Mouse (Mus musculus) liver, adult 2 months (tissue): ENCODE data around the gene Zbtb20. TPM values are rescaled to one million over a fixed set of nuclear protein-coding genes. Genes with fewer than 3 reads are reported as not detected.

Experiments used
- DNase-seq: peaks from one replicate; pipeline ENCODE4 v3.0.0-alpha.2; 2011; ENCODE audit warnings: low read depth, low spot score; ENCODE audit errors: extremely low read depth
- H3K27ac ChIP-seq: fragments of 200-500 bp; replicated peaks from 2 replicates; pipeline ENCODE4 v1.5.1; 2012; ENCODE audit warnings: low read depth, mild to moderate bottlenecking, control low read depth, inconsistent platforms, low read length; ENCODE audit not compliant: insufficient read depth
- H3K27me3 ChIP-seq: fragments of 200-500 bp; 2 replicates; pipeline ENCODE4 v1.6.1; 2012; ENCODE audit warnings: mild to moderate bottlenecking, moderate library complexity, low read length, inconsistent platforms; ENCODE audit not compliant: control insufficient read depth, insufficient read depth
- H3K36me3 ChIP-seq: fragments of 200-500 bp; 2 replicates; pipeline ENCODE4 v1.6.1; 2012; ENCODE audit warnings: low read length, inconsistent platforms; ENCODE audit not compliant: control insufficient read depth, insufficient read depth
- H3K4me1 ChIP-seq: fragments of 200-500 bp; 2 replicates; pipeline ENCODE4 v1.6.1; 2011; ENCODE audit warnings: low read length; ENCODE audit not compliant: control insufficient read depth, insufficient read depth
- H3K4me3 ChIP-seq: fragments of 200-500 bp; 2 replicates; pipeline ENCODE4 v1.5.1; 2011; ENCODE audit warnings: low read depth, mild to moderate bottlenecking, control low read depth, low read length, moderate library complexity; ENCODE audit not compliant: insufficient read depth
- H3K79me2 ChIP-seq: fragments of 200-500 bp; 2 replicates; pipeline ENCODE4 v1.6.1; 2012; ENCODE audit warnings: inconsistent platforms, mild to moderate bottlenecking, low read length, moderate library complexity; ENCODE audit not compliant: control insufficient read depth, insufficient read depth
- H3K9ac ChIP-seq: fragments of 200-500 bp; 2 replicates; pipeline ENCODE4 v1.6.1; 2012; ENCODE audit warnings: low read depth, mild to moderate bottlenecking, control low read depth, inconsistent platforms, low read length
- CTCF ChIP-seq: fragments of 200-500 bp; IDR thresholded peaks from 2 replicates; pipeline ENCODE4 v1.5.1; 2011; ENCODE audit warnings: low read depth, low read length, control low read depth
- POLR2A ChIP-seq: fragments of 200-500 bp; IDR thresholded peaks from 2 replicates; pipeline ENCODE4 v1.6.1; 2011; ENCODE audit warnings: low read length, control low read depth; ENCODE audit not compliant: insufficient read depth; ENCODE audit errors: extremely low read depth
- WGBS: fragments of 180-500 bp; shearing (Covaris S2); methylation state at CpG from one replicate; pipeline ENCODE4 v1.1.7; 2018; 5-methylcytosine and 5-hydroxymethylcytosine counted together
- polyA plus RNA-seq: library from polyadenylated mRNA; depleted of rRNA; stranded (reverse); fragments of >200 nt; gene quantifications from 2 replicates; pipeline ENCODE4 v1.2.3, GENCODE M21; 2012
- total RNA-seq: library from RNA; depleted of rRNA; stranded (reverse); fragments of >200 nt; gene quantifications from 2 replicates; pipeline ENCODE4 v1.2.3, GENCODE M21; 2014

Zbtb20 gene
- total and polyA plus RNA-seq, 2 experiments = 17.8 to 52.6 TPM

DNA sequence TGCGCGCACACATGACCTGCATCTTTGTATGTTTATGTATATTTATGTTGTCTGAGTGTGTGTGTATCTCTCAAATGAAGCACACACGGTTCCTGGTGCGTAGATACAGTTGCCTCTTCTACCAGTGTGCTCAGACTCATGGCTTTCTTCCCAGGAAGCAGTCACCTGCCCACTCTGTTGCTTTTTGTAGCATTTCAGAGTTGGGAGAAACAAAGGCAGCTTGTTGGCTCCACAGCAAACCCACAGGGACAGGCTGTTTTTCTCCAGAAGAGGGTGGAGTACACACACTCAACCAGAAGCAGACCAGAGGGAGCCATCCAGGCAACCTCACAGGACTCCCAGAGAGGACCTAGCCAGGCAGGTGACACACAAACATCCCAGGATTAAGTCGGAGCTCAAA, 750.3 kb downstream of the Zbtb20 start:
- Histone ChIP-seq H3K79me2 (no peaks in the 10 kb centered on the region), H3K27me3 (no peaks in the 10 kb centered on the region), H3K9ac (no peak overlapping the region), H3K4me3 (no peak overlapping the region), H3K4me1 (no peaks in the 10 kb centered on the region), H3K36me3 (peaks cover 55% of the 10 kb centered on the region), H3K27ac (no peak overlapping the region)
- TF ChIP-seq POLR2A (no peak), CTCF (no peak)
- 91% methylated on average over 5 of the region's 5 CpGs for WGBS
- DNase-seq = no peak

DNA sequence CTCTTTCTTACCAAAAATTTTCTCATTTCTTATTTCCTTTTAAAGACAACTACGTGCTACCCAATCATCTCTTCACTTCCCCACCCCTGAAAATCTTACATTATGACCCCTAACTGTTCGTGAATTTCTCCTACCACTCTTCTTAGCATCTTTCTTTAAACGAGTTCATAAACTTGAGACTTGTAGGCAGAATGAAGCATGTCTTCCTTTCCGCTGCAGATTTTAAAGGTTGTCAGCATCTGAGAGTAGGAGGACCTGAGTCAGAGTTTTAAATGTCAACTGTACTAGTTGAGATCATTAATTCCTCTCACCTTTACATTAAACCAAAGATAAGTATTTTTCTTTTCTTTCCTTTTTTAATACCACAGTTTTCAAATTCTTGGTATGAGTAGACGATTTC, 753.0 kb downstream of the Zbtb20 start:
- DNase-seq = no peak
- Histone ChIP-seq H3K27ac (no peak overlapping the region), H3K9ac (no peak overlapping the region), H3K4me1 (no peaks in the 10 kb centered on the region), H3K79me2 (no peaks in the 10 kb centered on the region), H3K4me3 (no peak overlapping the region), H3K27me3 (no peaks in the 10 kb centered on the region), H3K36me3 (peaks cover 66% of the 10 kb centered on the region)
- TF ChIP-seq CTCF (no peak), POLR2A (no peak)
- 79% methylated on average over 5 of the region's 5 CpGs for WGBS

DNA sequence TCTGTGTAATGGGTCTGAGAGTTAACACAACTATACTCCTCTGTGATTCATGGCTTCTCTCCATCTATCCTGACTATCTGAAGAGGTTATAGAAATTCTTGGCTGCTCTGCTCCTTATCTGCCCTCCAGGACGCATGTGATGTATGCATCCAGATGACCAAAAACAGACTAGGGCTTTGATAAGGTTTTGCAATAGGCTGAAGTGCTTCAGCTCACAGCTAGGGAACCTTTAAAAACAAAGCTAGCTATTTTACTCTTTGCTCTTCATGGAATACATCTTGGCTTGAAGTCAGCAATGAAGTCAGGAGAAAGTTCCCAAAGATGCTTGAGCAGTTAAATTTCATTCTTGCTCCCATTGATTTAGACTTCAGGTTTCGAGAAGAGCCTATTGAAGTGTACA, 756.1 kb downstream of the Zbtb20 start:
- 94% methylated on average over 2 of the region's 2 CpGs for WGBS
- no peak overlapping the region for H3K27ac ChIP-seq
- no peak overlapping the region for H3K4me3 ChIP-seq
- no peak overlapping the region for H3K9ac ChIP-seq
- H3K27me3 ChIP-seq = no peaks in the 10 kb centered on the region
- DNase-seq = no peak
- H3K36me3 ChIP-seq = peaks cover 63% of the 10 kb centered on the region
- TF ChIP-seq POLR2A = no peak
- no peak for TF ChIP-seq CTCF
- no peaks in the 10 kb centered on the region for H3K79me2 ChIP-seq
- no peaks in the 10 kb centered on the region for H3K4me1 ChIP-seq

DNA sequence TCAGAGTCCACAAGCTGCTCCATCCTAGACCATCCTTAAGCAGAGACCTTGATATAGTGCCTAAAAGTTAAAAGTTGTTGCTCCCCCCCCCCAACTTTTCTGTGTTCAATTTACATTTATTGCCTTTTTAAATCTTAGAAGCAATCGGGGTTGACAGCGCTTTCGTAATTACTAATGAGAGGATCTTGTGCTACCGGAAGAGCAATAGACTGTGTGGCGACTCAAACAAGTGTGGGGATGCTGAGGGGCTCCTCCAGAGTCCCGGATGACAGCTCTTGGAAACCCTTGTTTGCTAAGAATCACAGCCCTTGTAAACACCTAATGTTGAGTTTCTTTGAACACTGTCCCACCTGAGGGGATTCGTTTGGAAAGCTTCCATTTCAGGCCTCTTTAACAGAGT, 758.4 kb downstream of the Zbtb20 start:
- Histone ChIP-seq H3K36me3 (peaks cover 59% of the 10 kb centered on the region), H3K27me3 (no peaks in the 10 kb centered on the region), H3K9ac (no peak overlapping the region), H3K27ac (no peak overlapping the region), H3K79me2 (no peaks in the 10 kb centered on the region), H3K4me3 (no peak overlapping the region), H3K4me1 (no peaks in the 10 kb centered on the region)
- no peak for TF ChIP-seq CTCF
- no peak for TF ChIP-seq POLR2A
- 92% methylated on average over 7 of the region's 7 CpGs for WGBS
- no peak for DNase-seq

DNA sequence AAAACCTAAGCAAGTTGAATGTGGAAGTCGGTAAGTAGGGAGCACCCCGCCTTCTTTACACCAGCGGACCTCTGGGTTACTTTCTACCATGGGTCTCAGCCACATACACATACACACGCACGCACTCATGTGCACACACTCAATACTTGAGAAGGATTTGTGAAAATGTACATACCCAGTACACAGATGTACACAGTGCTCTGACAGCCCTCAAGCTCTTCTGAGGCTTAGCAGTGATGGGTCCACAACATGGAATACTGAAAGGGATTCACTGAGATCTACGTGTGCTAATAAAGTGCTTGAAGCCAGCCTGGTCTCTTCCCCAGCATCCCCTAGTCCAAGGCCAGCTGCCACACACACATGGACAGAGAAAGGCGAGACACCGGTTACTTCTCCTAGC, 761.6 kb downstream of the Zbtb20 start:
- Histone ChIP-seq H3K27me3 (no peaks in the 10 kb centered on the region), H3K36me3 (peaks cover 37% of the 10 kb centered on the region), H3K9ac (no peak overlapping the region), H3K4me3 (no peak overlapping the region), H3K27ac (no peak overlapping the region), H3K79me2 (no peaks in the 10 kb centered on the region), H3K4me1 (no peaks in the 10 kb centered on the region)
- no peak for DNase-seq
- TF ChIP-seq POLR2A (no peak), CTCF (no peak)
- WGBS = 96% methylated on average over 8 of the region's 8 CpGs

DNA sequence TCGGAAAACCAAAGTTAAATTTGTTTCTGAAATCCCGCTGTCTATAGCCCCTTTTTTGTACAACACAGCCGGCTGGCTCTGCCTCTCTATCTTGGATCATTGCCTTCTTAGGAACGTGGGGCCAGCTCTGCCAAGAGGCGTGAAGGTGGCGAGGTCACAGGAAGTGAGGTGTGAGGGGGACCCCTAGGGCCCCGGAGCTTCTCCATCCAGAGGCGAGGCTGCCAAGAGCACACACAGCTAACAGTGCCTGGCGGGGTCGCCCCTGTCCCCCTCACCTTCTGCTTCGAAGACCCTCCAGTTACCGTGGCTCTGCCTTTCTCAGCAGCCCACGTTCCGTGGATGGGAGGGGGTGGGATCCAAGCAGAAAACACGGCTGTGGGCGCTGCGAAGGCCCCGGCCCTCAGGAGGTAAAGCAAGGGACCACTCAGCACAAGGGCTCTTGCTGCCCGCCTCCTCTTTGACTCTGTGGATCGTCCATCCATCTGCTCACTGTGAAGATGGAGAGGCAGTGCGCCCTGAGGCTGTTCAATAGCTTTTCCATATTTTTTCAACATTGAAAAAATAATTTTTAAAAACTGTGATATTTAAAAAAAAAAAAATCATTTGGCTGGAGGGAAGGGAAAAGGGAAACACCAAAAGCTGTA, 762.8 kb downstream of the Zbtb20 start:
- no peak overlapping the region for H3K27ac ChIP-seq
- H3K9ac ChIP-seq = no peak overlapping the region
- WGBS = 83% methylated on average over 21 of the region's 21 CpGs
- peaks cover 26% of the 10 kb centered on the region for H3K36me3 ChIP-seq
- no peaks in the 10 kb centered on the region for H3K4me1 ChIP-seq
- DNase-seq = no peak
- H3K4me3 ChIP-seq = no peak overlapping the region
- no peak for TF ChIP-seq CTCF
- no peak for TF ChIP-seq POLR2A
- H3K79me2 ChIP-seq = no peaks in the 10 kb centered on the region
- no peaks in the 10 kb centered on the region for H3K27me3 ChIP-seq
